Mouse (Mus musculus): ENCODE measurements around the gene Katnbl1. TPM values are rescaled to one million over a fixed set of nuclear protein-coding genes. Genes with fewer than 3 reads are reported as not detected.

The Katnbl1 gene
- polyA plus RNA-seq, 1 experiment from 2014 or later = 43.6 TPM

- Histone ChIP-seq H3K36me3 (replicated peaks) (peaks cover 23% of the 10 kb centered on the region), H3K4me3 (peak within 1 kb of the TSS; percentile 94), H3K27ac (replicated peaks) (peak within 1 kb of the TSS; percentile 89), H3K4me1 (peaks cover 20% of the 10 kb centered on the region), H3K9me3 (no peaks in the 10 kb centered on the region), H3K27me3 (replicated peaks; ENCODE audit: low read depth, poor library complexity, severe bottlenecking) (no peaks in the 10 kb centered on the region)
- 2% methylated on average over 46 of the region's 46 CpGs for WGBS
- DNase-seq (ENCODE audit: low spot score) = peak; percentile 93
Observed at GRCm38 (mm10) chr2:112367726-112368673, 11.0 kb upstream of the Katnbl1 start, which contains the start of gene Emc4. TSS of gene Emc4 (minus strand) at chr2:112368027.

GRCm38 (mm10) chr2:112369941-112370340, 9.1 kb upstream of the Katnbl1 start:
- no peaks in the 10 kb centered on the region for H3K9me3 ChIP-seq
- no peaks in the 10 kb centered on the region for H3K27me3 ChIP-seq (replicated peaks; ENCODE audit: low read depth, poor library complexity, severe bottlenecking)
- 76% methylated on average over 5 of the region's 5 CpGs for WGBS
- no peak overlapping the region for H3K4me3 ChIP-seq
- no peak overlapping the region for H3K27ac ChIP-seq (replicated peaks)
- H3K4me1 ChIP-seq = peaks cover 20% of the 10 kb centered on the region
- peaks cover 4% of the 10 kb centered on the region for H3K36me3 ChIP-seq (replicated peaks)
- DNase-seq (ENCODE audit: low spot score) = no peak

GRCm38 (mm10) chr2:112373141-112373540, 5.9 kb upstream of the Katnbl1 start:
- H3K36me3 ChIP-seq (replicated peaks) = no peaks in the 10 kb centered on the region
- no peaks in the 10 kb centered on the region for H3K9me3 ChIP-seq
- no peak overlapping the region for H3K27ac ChIP-seq (replicated peaks)
- no peaks in the 10 kb centered on the region for H3K27me3 ChIP-seq (replicated peaks; ENCODE audit: low read depth, poor library complexity, severe bottlenecking)
- no peak for DNase-seq (ENCODE audit: low spot score)
- WGBS = 62% methylated on average over 4 of the region's 4 CpGs
- no peak overlapping the region for H3K4me3 ChIP-seq
- peaks cover 7% of the 10 kb centered on the region; the same call in 1 of the 2 replicates for H3K4me1 ChIP-seq

DNA sequence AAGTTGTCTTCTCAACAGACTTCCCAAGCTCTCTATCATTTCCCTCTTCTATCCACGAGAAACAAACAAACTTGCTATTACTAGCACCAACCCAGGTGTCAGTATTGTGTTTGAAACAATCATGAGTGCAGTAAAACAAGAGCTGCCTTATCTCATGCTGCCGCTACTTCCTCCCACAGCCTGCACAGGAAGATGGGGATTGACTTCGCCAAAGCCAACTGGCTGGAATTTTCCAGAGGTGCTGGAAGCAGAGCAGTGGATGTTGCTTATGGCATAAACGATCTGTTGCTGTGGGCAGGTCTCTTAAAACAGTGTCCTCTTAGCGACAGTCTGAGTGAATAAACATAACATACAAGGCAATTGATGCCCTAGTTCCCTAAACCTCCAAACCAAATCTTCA, 4.4 kb upstream of the Katnbl1 start:
- no peak for DNase-seq (ENCODE audit: low spot score)
- H3K27ac ChIP-seq (replicated peaks) = no peak overlapping the region
- no peak overlapping the region for H3K4me3 ChIP-seq
- H3K4me1 ChIP-seq = no peaks in the 10 kb centered on the region
- no peaks in the 10 kb centered on the region for H3K36me3 ChIP-seq (replicated peaks)
- H3K9me3 ChIP-seq = no peaks in the 10 kb centered on the region
- 64% methylated on average over 5 of the region's 5 CpGs for WGBS
- H3K27me3 ChIP-seq (replicated peaks; ENCODE audit: low read depth, poor library complexity, severe bottlenecking) = no peaks in the 10 kb centered on the region

- peak overlapping the region; percentile 97 for H3K27ac ChIP-seq (replicated peaks)
- H3K27me3 ChIP-seq (replicated peaks; ENCODE audit: low read depth, poor library complexity, severe bottlenecking) = no peaks in the 10 kb centered on the region
- peaks cover 7% of the 10 kb centered on the region; the same call in 1 of the 2 replicates for H3K36me3 ChIP-seq (replicated peaks)
- H3K9me3 ChIP-seq = no peaks in the 10 kb centered on the region
- peaks cover 10% of the 10 kb centered on the region for H3K4me1 ChIP-seq
- DNase-seq (ENCODE audit: low spot score) = no peak
- H3K4me3 ChIP-seq = peak overlapping the region; percentile 98
- 63% methylated on average over 8 of the region's 8 CpGs for WGBS
Observed at GRCm38 (mm10) chr2:112380131-112380530, 1.1 kb downstream of the Katnbl1 start.

GRCm38 (mm10) chr2:112381219-112381618, 2.2 kb downstream of the Katnbl1 start:
- Histone ChIP-seq H3K27me3 (replicated peaks; ENCODE audit: low read depth, poor library complexity, severe bottlenecking) (no peaks in the 10 kb centered on the region), H3K9me3 (no peaks in the 10 kb centered on the region), H3K36me3 (replicated peaks) (peaks cover 7% of the 10 kb centered on the region; the same call in 1 of the 2 replicates), H3K4me3 (no peak overlapping the region), H3K4me1 (peaks cover 10% of the 10 kb centered on the region), H3K27ac (replicated peaks) (no peak overlapping the region)
- DNase-seq (ENCODE audit: low spot score) = no peak
- WGBS = 97% methylated on average over 1 of the region's 1 CpGs

GRCm38 (mm10) chr2:112390843-112391242, 11.8 kb downstream of the Katnbl1 start:
- DNase-seq (ENCODE audit: low spot score) = no peak
- H3K27me3 ChIP-seq (replicated peaks; ENCODE audit: low read depth, poor library complexity, severe bottlenecking) = no peaks in the 10 kb centered on the region
- no peaks in the 10 kb centered on the region; the same call in 1 of the 2 replicates for H3K36me3 ChIP-seq (replicated peaks)
- 89% methylated on average over 5 of the region's 5 CpGs for WGBS
- H3K4me3 ChIP-seq = no peak overlapping the region
- H3K9me3 ChIP-seq = no peaks in the 10 kb centered on the region
- no peak overlapping the region for H3K27ac ChIP-seq (replicated peaks)
- H3K4me1 ChIP-seq = no peaks in the 10 kb centered on the region

DNA sequence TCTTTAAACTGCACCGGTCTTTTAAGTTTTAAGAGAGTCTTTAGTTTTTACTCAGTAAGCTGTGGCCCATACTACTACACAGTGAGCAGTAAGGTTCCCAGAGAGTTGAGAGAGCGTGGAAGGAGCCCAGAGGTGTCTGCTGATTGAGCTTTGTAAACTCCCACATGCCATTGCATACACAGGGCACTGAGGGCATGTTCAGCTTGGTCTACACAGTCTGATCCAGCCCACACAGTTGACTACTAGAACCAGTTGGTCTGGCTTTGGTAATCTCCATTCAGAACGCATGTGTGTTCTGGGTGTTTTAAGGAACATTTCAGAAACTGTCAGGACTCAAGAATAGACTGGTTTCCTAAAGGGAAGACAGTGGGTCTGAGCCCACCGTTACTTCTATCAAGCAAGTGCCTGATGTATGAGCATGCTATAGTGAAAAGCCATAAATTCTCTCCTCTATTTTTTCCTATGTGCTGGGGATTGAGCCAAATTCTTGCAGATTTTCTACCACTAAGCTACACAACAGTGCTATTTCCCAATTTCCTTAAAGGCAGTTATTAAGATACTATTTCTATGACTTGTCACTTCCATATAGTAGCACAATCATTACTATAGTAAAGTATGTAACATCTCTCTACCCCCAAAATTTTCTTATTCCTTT, 12.5 kb downstream of the Katnbl1 start:
- Histone ChIP-seq H3K27ac (replicated peaks) (no peak overlapping the region), H3K4me1 (no peaks in the 10 kb centered on the region), H3K27me3 (replicated peaks; ENCODE audit: low read depth, poor library complexity, severe bottlenecking) (no peaks in the 10 kb centered on the region), H3K9me3 (no peaks in the 10 kb centered on the region), H3K4me3 (no peak overlapping the region), H3K36me3 (replicated peaks) (no peaks in the 10 kb centered on the region; the same call in 1 of the 2 replicates)
- no peak for DNase-seq (ENCODE audit: low spot score)
- 91% methylated on average over 4 of the region's 4 CpGs for WGBS

DNA sequence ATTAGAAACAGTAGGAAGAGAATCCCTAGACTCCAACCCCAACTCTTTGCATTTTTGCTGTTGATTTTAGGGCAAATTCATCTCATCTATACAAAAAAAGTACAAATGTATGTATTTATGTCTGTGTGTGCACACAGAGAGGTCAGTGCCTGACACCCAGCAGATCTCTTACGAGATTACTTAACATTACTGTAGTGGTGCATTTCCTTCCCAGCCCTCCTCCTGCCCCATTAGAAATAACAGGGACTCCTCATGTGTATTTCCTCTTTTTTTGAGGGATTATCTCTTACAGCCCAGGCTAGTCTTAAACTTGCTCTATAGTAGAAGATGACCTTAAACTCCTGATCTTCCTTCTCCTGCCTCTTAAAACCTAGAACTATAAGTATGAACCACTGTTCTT, 13.7 kb downstream of the Katnbl1 start:
- H3K27me3 ChIP-seq (replicated peaks; ENCODE audit: low read depth, poor library complexity, severe bottlenecking) = no peaks in the 10 kb centered on the region
- H3K9me3 ChIP-seq = no peaks in the 10 kb centered on the region
- H3K4me1 ChIP-seq = no peaks in the 10 kb centered on the region
- WGBS = 89% methylated on average over 1 of the region's 1 CpGs
- no peak overlapping the region for H3K4me3 ChIP-seq
- H3K36me3 ChIP-seq (replicated peaks) = no peaks in the 10 kb centered on the region; the same call in 1 of the 2 replicates
- DNase-seq (ENCODE audit: low spot score) = no peak
- H3K27ac ChIP-seq (replicated peaks) = no peak overlapping the region

- Histone ChIP-seq H3K36me3 (replicated peaks) (no peaks in the 10 kb centered on the region; the same call in 1 of the 2 replicates), H3K27ac (replicated peaks) (no peak overlapping the region), H3K27me3 (replicated peaks; ENCODE audit: low read depth, poor library complexity, severe bottlenecking) (no peaks in the 10 kb centered on the region), H3K4me1 (no peaks in the 10 kb centered on the region), H3K9me3 (no peaks in the 10 kb centered on the region), H3K4me3 (no peak overlapping the region)
- no peak for DNase-seq (ENCODE audit: low spot score)
Observed at GRCm38 (mm10) chr2:112393958-112394357, 14.9 kb downstream of the Katnbl1 start.

DNA sequence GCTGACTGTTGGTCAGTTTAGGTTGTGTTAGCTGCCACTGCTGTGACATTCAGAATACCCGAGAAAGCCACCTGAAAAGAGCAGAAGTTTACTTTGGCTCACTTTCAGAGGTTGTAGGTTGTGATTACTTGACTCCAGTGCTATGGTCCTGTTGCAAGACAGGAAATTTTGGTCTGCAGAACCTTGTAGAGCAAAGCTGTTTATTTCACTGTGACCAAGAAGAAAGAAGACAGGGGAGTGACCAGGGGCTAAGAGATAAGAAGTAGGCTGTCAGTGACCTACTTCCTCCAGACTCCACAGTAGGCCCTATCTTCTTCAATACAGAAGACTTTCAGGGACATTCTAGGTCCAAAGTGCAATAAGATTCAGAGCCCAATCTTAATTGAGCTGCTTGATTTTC, 17.6 kb downstream of the Katnbl1 start:
- DNase-seq (ENCODE audit: low spot score) = no peak
- H3K4me1 ChIP-seq = no peaks in the 10 kb centered on the region
- H3K36me3 ChIP-seq (replicated peaks) = no peaks in the 10 kb centered on the region; the same call in 1 of the 2 replicates
- no peaks in the 10 kb centered on the region for H3K27me3 ChIP-seq (replicated peaks; ENCODE audit: low read depth, poor library complexity, severe bottlenecking)
- H3K4me3 ChIP-seq = no peak overlapping the region
- 76% methylated on average over 1 of the region's 1 CpGs for whole genome bisulfite sequencing
- H3K9me3 ChIP-seq = no peaks in the 10 kb centered on the region
- H3K27ac ChIP-seq (replicated peaks) = no peak overlapping the region

GRCm38 (mm10) chr2:112407030-112407429, 28.0 kb downstream of the Katnbl1 start:
- Histone ChIP-seq H3K27me3 (replicated peaks; ENCODE audit: low read depth, poor library complexity, severe bottlenecking) (no peaks in the 10 kb centered on the region), H3K9me3 (no peaks in the 10 kb centered on the region), H3K27ac (replicated peaks) (no peak overlapping the region), H3K4me1 (no peaks in the 10 kb centered on the region), H3K36me3 (replicated peaks) (peaks cover 56% of the 10 kb centered on the region), H3K4me3 (no peak overlapping the region)
- no peak for DNase-seq (ENCODE audit: low spot score)
- 93% methylated on average over 3 of the region's 3 CpGs for WGBS

All from embryonic facial prominence, embryonic 10.5 days (tissue).